Mouse (Mus musculus) liver, embryonic 14.5 days (tissue): ENCODE measurements around the gene Pcdh10.

Experiments
- CTCF ChIP-seq: IDR thresholded peaks from 2 replicates; pipeline ENCODE4 v1.5.1; 2016; ENCODE audit warnings: antibody characterized with exemption, low read depth, control low read depth
- EP300 ChIP-seq: IDR thresholded peaks from 2 replicates; pipeline ENCODE4 v1.6.1; 2016; ENCODE audit warnings: antibody characterized with exemption, low read depth

DNA sequence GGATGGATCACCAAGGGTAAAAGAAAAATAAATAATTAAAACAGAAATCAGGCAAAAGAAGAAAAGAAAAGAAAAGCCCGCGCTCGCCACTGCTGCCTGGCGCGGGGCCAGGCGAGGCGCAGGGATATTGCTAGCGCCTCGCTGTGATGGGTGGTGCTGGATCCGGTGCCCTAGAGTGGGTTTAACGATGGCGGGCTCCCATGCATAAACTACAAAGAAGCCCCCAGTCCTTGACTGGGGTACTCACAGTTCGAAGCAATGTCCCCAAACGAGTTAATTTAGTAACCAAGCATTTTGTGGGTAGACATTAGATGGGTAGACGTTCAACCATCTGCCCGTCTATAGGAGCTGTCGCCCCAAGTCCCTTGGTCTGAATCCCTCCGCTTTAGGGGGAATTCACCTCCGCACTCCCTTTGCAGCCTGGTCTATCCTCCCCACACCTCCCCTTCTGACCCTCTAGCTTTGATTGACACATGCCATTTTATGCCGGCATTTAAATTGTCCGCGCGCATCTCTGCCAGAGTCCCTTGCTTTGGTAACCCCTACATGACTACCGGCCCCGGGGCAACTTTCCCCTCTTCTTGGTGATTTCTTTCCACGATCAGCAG is 703 bp upstream of the Pcdh10 start:
- TF ChIP-seq CTCF (no peak), EP300 (no peak)
